Mouse (Mus musculus) colon, adult 2 months (tissue): ENCODE measurements around the gene Krtap6-2. TPM values are rescaled to one million over a fixed set of nuclear protein-coding genes. Genes with fewer than 3 reads are reported as not detected.

ENCODE experiments used
- polyA plus RNA-seq: library from polyadenylated mRNA; depleted of rRNA; stranded (reverse); fragments of >200 nt; gene quantifications from 2 replicates; pipeline ENCODE4 v1.2.3, GENCODE M21; 2012; rRNA removed

Krtap6-2 gene
- not detected in 2 replicates for polyA plus RNA-seq

DNA sequence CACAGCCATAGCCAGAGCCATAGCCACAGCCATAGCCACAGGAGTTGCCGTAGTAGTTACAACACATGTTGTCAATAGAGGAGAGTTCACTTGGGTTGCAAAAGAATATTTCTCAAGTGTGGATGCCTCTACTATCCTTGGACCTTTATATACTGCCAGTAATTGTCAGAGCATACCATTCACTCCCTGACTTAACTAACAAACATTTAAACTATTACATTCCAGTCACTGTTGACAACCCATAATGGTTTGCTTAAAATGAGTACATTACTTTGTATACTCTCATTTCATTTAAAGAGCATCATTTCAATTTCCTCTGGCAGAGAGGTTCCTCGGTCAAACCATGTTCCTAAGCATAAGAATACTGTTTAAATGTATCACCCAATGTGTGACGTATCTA is at the start of gene Krtap6-2:
Gene Krtap6-2, minus strand, starts transcription at position 101 of the 400 bp plus-strand sequence.

GRCm38 (mm10) chr16:89403768-89404167 is 16.1 kb downstream of the Krtap6-2 start, which contains the start of gene Krtap21-1:
Gene Krtap21-1, minus strand, starts transcription at chr16:89403868.

Other genes with a start within 250 kb of the Krtap6-2 start
- gene 1110057P08Rik, start 245.4 kb downstream of the Krtap6-2 start, polyA plus RNA-seq = not detected in 2 replicates
- gene Krtap20-2, start 214.2 kb downstream of the Krtap6-2 start, polyA plus RNA-seq = not detected in 2 replicates
- not detected in 2 replicates for gene Krtap21-1, start 16.2 kb downstream of the Krtap6-2 start, polyA plus RNA-seq
- gene Krtap8-1, start 67.8 kb upstream of the Krtap6-2 start, polyA plus RNA-seq = not detected in 2 replicates
- gene Krtap7-1, start 88.2 kb upstream of the Krtap6-2 start, polyA plus RNA-seq = not detected in 2 replicates
- gene Krtap11-1, start 151.1 kb upstream of the Krtap6-2 start, polyA plus RNA-seq = not detected in 2 replicates